Mouse (Mus musculus) neural tube, embryonic 14.5 days (tissue): ENCODE data around the gene Ing3. TPM values are rescaled to one million over a fixed set of nuclear protein-coding genes. Genes with fewer than 3 reads are reported as not detected.

Experiments
- ATAC-seq: fragments of 200-750 bp; cut with Nextera tagmentation; 2 replicates; pipeline ENCODE4 v1.8.0; 2017; ENCODE audit warnings: low read depth, mild to moderate bottlenecking, moderate TSS enrichment, moderate library complexity
- H3K27ac ChIP-seq: fragments of 300-500 bp; sonication (generic); 2 replicates; pipeline ENCODE4 v1.5.1; 2014; ENCODE audit warnings: low read depth, mild to moderate bottlenecking, control low read depth, low read length, moderate library complexity, mixed read lengths
- H3K27me3 ChIP-seq: fragments of 300-500 bp; sonication (generic); 2 replicates; pipeline ENCODE4 v1.6.1; 2014; ENCODE audit warnings: low read length; ENCODE audit not compliant: control insufficient read depth, insufficient read depth
- H3K36me3 ChIP-seq: fragments of 300-500 bp; sonication (generic); 2 replicates; pipeline ENCODE4 v1.6.1; 2014; ENCODE audit warnings: low read length, mixed read lengths; ENCODE audit not compliant: control insufficient read depth, insufficient read depth
- H3K4me1 ChIP-seq: fragments of 300-500 bp; sonication (generic); 2 replicates; pipeline ENCODE4 v1.6.1; 2014; ENCODE audit warnings: low read length; ENCODE audit not compliant: control insufficient read depth, insufficient read depth
- H3K4me2 ChIP-seq: fragments of 300-500 bp; sonication (generic); 2 replicates; pipeline ENCODE4 v1.6.1; 2014; ENCODE audit warnings: mild to moderate bottlenecking, low read depth, low read length, control low read depth
- H3K4me3 ChIP-seq: fragments of 300-500 bp; sonication (generic); 2 replicates; pipeline ENCODE4 v1.5.1; 2014; ENCODE audit warnings: low read depth, low read length, control low read depth, mixed read lengths
- H3K9ac ChIP-seq: fragments of 300-500 bp; sonication (generic); replicated peaks from 2 replicates; pipeline ENCODE4 v1.6.1; 2014; ENCODE audit warnings: low read depth, mild to moderate bottlenecking, control low read depth, low read length, mixed read lengths
- H3K9me3 ChIP-seq: fragments of 300-500 bp; sonication (generic); 2 replicates; pipeline ENCODE4 v1.6.1; 2016; ENCODE audit warnings: low read length; ENCODE audit not compliant: control insufficient read depth
- WGBS: fragments of 180-500 bp; shearing (Covaris S2); extraction: QIAGEN DNeasy Blood & Tissue Kit; methylation state at CpG from one replicate; pipeline ENCODE4 v1.1.7; 2014; 5-methylcytosine and 5-hydroxymethylcytosine counted together
- polyA plus RNA-seq: library from polyadenylated mRNA; unstranded; fragments of >200 nt; fragmentation: Nextera tagmentation; extraction: Ambion mirVana; gene quantifications from 2 replicates; pipeline ENCODE4 v1.2.1, GENCODE M21; 2014

Gene Ing3
- 44.9 and 46.7 TPM in 2 replicates for polyA plus RNA-seq

DNA sequence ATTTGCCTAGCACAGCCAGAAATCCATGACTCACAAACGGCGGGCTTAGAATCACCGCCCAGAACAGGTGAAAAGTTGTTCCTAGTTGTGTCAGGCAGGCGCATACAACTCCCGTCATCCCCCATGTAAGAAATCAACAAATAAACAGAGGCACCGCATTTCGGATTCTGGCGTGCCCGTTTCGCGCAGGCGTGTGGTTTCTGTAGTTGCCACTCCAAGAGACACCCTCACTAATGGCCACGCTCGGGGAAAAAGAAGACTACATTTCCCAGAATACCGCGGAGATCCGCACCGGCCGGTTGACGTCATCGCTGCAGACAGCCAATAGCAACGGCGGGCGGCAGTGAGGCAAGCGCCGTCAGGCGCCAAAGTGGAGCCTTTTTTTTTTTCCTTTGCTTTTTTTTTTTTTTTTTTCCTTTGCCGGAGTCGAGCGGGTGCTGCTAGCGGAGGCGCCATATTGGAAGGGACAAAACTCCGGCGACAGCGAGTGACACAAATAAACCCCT is at the start of gene Ing3:
TSS of gene Ing3 (plus strand) at position 346 of the 506 bp plus-strand sequence.
- H3K36me3 ChIP-seq, result 0 out of 2 replicates have a peak, but pooled peaks cover 3% of the 10 kb centered on the region
- ATAC-seq, result peak; percentile 98
- no peaks in the 10 kb centered on the region for H3K9me3 ChIP-seq
- H3K4me1 ChIP-seq, result peaks cover 6% of the 10 kb centered on the region; the same call in 1 of the 2 replicates
- peak within 1 kb of the TSS; percentile 99 for H3K27ac ChIP-seq
- peak within 1 kb of the TSS; percentile 73 for H3K9ac ChIP-seq
- H3K4me2 ChIP-seq, result peak within 1 kb of the TSS; percentile 55
- H3K4me3 ChIP-seq, result peak within 1 kb of the TSS; percentile 56
- WGBS, result under 1% methylated on average over 35 of the region's 35 CpGs
- H3K27me3 ChIP-seq, result no peaks in the 10 kb centered on the region

DNA sequence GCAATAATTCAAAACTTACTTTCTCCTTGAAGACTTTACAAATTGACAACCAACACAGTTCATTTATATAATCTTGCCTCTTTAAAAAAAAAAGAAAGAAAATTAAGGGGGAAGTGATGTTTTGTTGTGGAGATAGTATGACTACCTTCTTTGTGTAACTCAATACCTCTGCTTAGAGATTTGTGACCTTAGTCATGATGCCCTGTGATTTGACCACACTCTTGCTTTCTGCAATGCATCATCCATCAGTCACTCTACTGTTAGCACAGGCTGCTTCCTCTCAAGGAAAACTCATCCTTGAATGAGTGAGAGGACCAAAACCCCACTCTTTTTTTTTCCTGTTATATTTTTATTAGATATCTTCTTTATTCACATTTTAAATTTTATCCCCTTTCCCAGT is 39.7 kb upstream of the Ing3 start:
- Histone ChIP-seq H3K9me3 (no peaks in the 10 kb centered on the region), H3K36me3 (no peaks in the 10 kb centered on the region), H3K27me3 (no peaks in the 10 kb centered on the region), H3K4me2 (no peak overlapping the region), H3K4me3 (no peak overlapping the region), H3K9ac (no peak overlapping the region), H3K27ac (no peak overlapping the region), H3K4me1 (no peaks in the 10 kb centered on the region)
- no peak for ATAC-seq

DNA sequence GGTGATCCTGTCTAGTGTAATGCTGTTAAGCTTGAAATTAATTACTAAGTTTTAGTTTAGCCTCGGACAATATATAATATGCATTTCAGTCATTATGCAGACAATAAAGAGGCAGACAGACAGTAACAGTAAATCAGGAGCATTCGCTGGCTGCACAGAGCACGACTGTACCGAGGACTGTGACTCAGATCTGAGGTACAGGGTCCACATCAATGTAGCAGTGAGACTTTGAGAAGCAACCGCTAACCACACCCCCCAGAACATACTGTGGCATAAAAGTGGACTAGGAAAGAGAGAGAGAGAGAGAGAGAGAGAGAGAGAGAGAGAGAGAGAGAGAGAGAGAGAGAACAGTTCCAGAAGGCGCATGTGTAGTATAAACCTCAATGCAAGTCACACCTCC is 38.6 kb upstream of the Ing3 start:
- 79% methylated on average over 6 of the region's 6 CpGs for WGBS
- no peak overlapping the region for H3K4me3 ChIP-seq
- no peak for ATAC-seq
- H3K9me3 ChIP-seq, result no peaks in the 10 kb centered on the region
- no peaks in the 10 kb centered on the region for H3K36me3 ChIP-seq
- H3K27me3 ChIP-seq, result no peaks in the 10 kb centered on the region
- no peak overlapping the region for H3K4me2 ChIP-seq
- no peaks in the 10 kb centered on the region for H3K4me1 ChIP-seq
- H3K27ac ChIP-seq, result no peak overlapping the region
- H3K9ac ChIP-seq, result no peak overlapping the region

- Histone ChIP-seq H3K4me1 (no peaks in the 10 kb centered on the region), H3K4me3 (no peak overlapping the region), H3K27me3 (no peaks in the 10 kb centered on the region), H3K9me3 (no peaks in the 10 kb centered on the region), H3K27ac (no peak overlapping the region), H3K9ac (no peak overlapping the region), H3K36me3 (no peaks in the 10 kb centered on the region), H3K4me2 (no peak overlapping the region)
- WGBS, result 87% methylated on average over 2 of the region's 2 CpGs
- ATAC-seq, result no peak
Observed at GRCm38 (mm10) chr6:21916591-21916990, 32.8 kb upstream of the Ing3 start.

- H3K4me3 ChIP-seq, result no peak overlapping the region
- WGBS, result 31% methylated on average over 1 of the region's 1 CpGs
Observed at GRCm38 (mm10) chr6:21924150-21924549, 25.2 kb upstream of the Ing3 start.

GRCm38 (mm10) chr6:21937981-21938635 is 11.3 kb upstream of the Ing3 start:
- Histone ChIP-seq H3K27me3 (no peaks in the 10 kb centered on the region), H3K4me3 (no peak overlapping the region), H3K4me2 (no peak overlapping the region), H3K27ac (no peak overlapping the region), H3K4me1 (no peaks in the 10 kb centered on the region), H3K9me3 (no peaks in the 10 kb centered on the region), H3K9ac (no peak overlapping the region), H3K36me3 (no peaks in the 10 kb centered on the region)
- 83% methylated on average over 4 of the region's 4 CpGs for WGBS
- ATAC-seq, result no peak

More at GRCm38 (mm10) chr6:21924150-21924549, 25.2 kb upstream of the Ing3 start:
- Histone ChIP-seq H3K4me2 (no peak overlapping the region), H3K4me1 (no peaks in the 10 kb centered on the region), H3K27ac (no peak overlapping the region), H3K9ac (no peak overlapping the region), H3K36me3 (no peaks in the 10 kb centered on the region), H3K9me3 (no peaks in the 10 kb centered on the region), H3K27me3 (no peaks in the 10 kb centered on the region)
- ATAC-seq, result no peak

- ATAC-seq, result peak; percentile 97
- Histone ChIP-seq H3K4me2 (peak overlapping the region; percentile 55), H3K36me3 (peaks cover 6% of the 10 kb centered on the region; the same call in 1 of the 2 replicates), H3K27ac (peak overlapping the region; percentile 99), H3K4me3 (peak overlapping the region; percentile 56), H3K9me3 (no peaks in the 10 kb centered on the region), H3K9ac (peak overlapping the region; percentile 73), H3K27me3 (no peaks in the 10 kb centered on the region), H3K4me1 (peaks cover 6% of the 10 kb centered on the region; the same call in 1 of the 2 replicates)
- 1% methylated on average over 57 of the region's 68 CpGs for WGBS
Observed at GRCm38 (mm10) chr6:21949771-21950448, 539 bp downstream of the Ing3 start.

GRCm38 (mm10) chr6:21950676-21951075 is 1.3 kb downstream of the Ing3 start:
- WGBS, result 84% methylated on average over 2 of the region's 2 CpGs
- peaks cover 11% of the 10 kb centered on the region; the same call in 1 of the 2 replicates for H3K36me3 ChIP-seq
- no peaks in the 10 kb centered on the region for H3K9me3 ChIP-seq
- peak overlapping the region; percentile 56 for H3K4me3 ChIP-seq
- no peak for ATAC-seq
- H3K4me1 ChIP-seq, result peaks cover 6% of the 10 kb centered on the region; the same call in 1 of the 2 replicates
- H3K9ac ChIP-seq, result peak overlapping the region; percentile 73; the same call in 1 of the 2 replicates
- no peaks in the 10 kb centered on the region for H3K27me3 ChIP-seq
- H3K4me2 ChIP-seq, result peak overlapping the region; percentile 55
- no peak overlapping the region for H3K27ac ChIP-seq

GRCm38 (mm10) chr6:21955468-21955867 is 6.1 kb downstream of the Ing3 start:
- Histone ChIP-seq H3K4me1 (peaks cover 5% of the 10 kb centered on the region; the same call in 1 of the 2 replicates), H3K9me3 (no peaks in the 10 kb centered on the region), H3K4me3 (no peak overlapping the region), H3K27me3 (no peaks in the 10 kb centered on the region), H3K4me2 (no peak overlapping the region), H3K27ac (no peak overlapping the region), H3K36me3 (peaks cover 18% of the 10 kb centered on the region; the same call in 1 of the 2 replicates), H3K9ac (no peak overlapping the region)
- ATAC-seq, result no peak; the same call in 1 of the 2 replicates
- WGBS, result 92% methylated on average over 4 of the region's 4 CpGs
